ENCODE assay signal across 10 mouse cellular contexts in the genomic region with DNA sequence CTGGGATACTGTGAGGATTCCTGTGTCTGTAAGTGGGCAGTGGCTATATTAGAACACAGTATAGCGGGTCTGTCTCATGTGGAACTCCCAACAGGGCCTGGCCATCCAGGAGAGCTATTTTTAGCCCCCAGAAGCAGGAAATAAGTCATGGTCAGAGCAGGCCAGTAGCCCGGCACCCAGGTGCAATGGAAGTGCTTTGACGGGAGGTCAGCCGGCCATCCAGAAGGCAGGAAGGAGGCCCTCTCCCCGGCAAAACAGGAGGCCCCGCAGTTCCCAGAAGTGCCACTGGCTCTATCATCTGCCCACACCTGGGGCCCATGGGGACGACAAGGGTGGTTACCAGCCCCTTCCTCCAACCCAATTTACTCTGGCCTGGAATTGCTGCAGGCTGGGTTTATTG. TPM values are rescaled to one million over a fixed set of nuclear protein-coding genes. Genes with fewer than 3 reads are reported as not detected.
DNase-seq lines count a peak whose midpoint lies in the region; ATAC-seq lines count a peak whose summit lies in the region.
"Had no signal": no experiment of that assay in that cellular context is flagged by ENCODE, and none has a peak within 500 bp of the region (broad histone marks: within the 10 kb centered on the region; RNA-seq: fewer than 3 reads in every experiment).

No protein-coding gene starts in this region.

- no peaks in the 10 kb centered on the region for H3K9me3 ChIP-seq in limb, embryonic 13.5 days

- peak; percentile 61 to 79 for DNase-seq in adrenal gland, adult (ENCODE audit: inconsistent age in 2 of 2, low spot score in 1 of 2)
- no peak for DNase-seq in adrenal gland, postnatal 4 days (ENCODE audit: low spot score in 2 of 2)
- DNase-seq in thymus, postnatal 14 days, result peak; percentile 15
- no peak for DNase-seq in thymus, adult 18-20 months
- DNase-seq in cerebellum, postnatal 4 days (ENCODE audit: low spot score in 2 of 2), result no peak
- no peak for DNase-seq in cerebellum, adult 11-12 months
- DNase-seq in embryo, embryonic 10 days (ENCODE audit: low spot score), result no peak

- no peak overlapping the region for H3K4me2 ChIP-seq in limb, embryonic 13.5 days (replicated peaks)

- no peaks in the 10 kb centered on the region for H3K27me3 ChIP-seq in limb, embryonic 13.5 days

- H3K9ac ChIP-seq in limb, embryonic 13.5 days, result peak overlapping the region; percentile 35

- peak overlapping the region; percentile 15; the same call in 1 of the 2 replicates for H3K27ac ChIP-seq in limb, embryonic 13.5 days

- 10% methylated on average over 7 of the region's 7 CpGs for WGBS in limb, embryonic 13.5 days

- H3K4me1 ChIP-seq in limb, embryonic 13.5 days, result peaks cover 21% of the 10 kb centered on the region

- no peak for ATAC-seq in limb, embryonic 13.5 days (ENCODE audit: low FRiP score, low read depth)
- ATAC-seq: midbrain, embryonic 16.5 days had no signal

- H3K36me3 ChIP-seq in limb, embryonic 13.5 days, result no peaks in the 10 kb centered on the region

- H3K4me3 ChIP-seq in limb, embryonic 13.5 days, result no peak overlapping the region

RNA-seq across cellular contexts. Expression of gene Plxnd1, which starts 9.3 kb away (rescaled TPM):
- total RNA-seq in adrenal gland, postnatal 4 days (2021), result 100 to 1,000 TPM; 237 to 271 TPM
- polyA plus RNA-seq in limb, embryonic 13.5 days (2015; fragmentation: Nextera tagmentation; extraction: Ambion mirVana), result 27.6 and 30.0 TPM in 2 replicates

RNA-seq across cellular contexts. Expression of gene H1foo, which starts 59.3 kb away (rescaled TPM):
- not detected for total RNA-seq in adrenal gland, postnatal 4 days (2021)
- not detected in 2 replicates for polyA plus RNA-seq in limb, embryonic 13.5 days (2015; fragmentation: Nextera tagmentation; extraction: Ambion mirVana)
- total RNA-seq: gastrocnemius, adult 8-10 months had no signal
- polyA plus RNA-seq: midbrain, embryonic 16.5 days had no signal

Comparison
In these comparisons a context has a peak if more than half of its experiments do, and no peak if none do; other contexts are left out.
1. DNase-seq: peak in adrenal gland, adult (2 of 2) and thymus, postnatal 14 days (single experiment); none in adrenal gland, postnatal 4 days (0 of 2), thymus, adult 18-20 months (0 of 2), cerebellum, postnatal 4 days (0 of 2), cerebellum, adult 11-12 months (single experiment) and embryo, embryonic 10 days (single experiment).